Mouse (Mus musculus) limb, embryonic 13.5 days (tissue): ENCODE measurements around the gene Orc5. TPM values are rescaled to one million over a fixed set of nuclear protein-coding genes. Genes with fewer than 3 reads are reported as not detected.
A peak's percentile ranks its signal among the peaks of the same experiment; 100 is the strongest.
"Not testable (repeated sequence)": the region's sequence is repeated elsewhere in the genome, so short reads cannot be mapped to it uniquely, and the experiment has no call there.

Experiments
- ATAC-seq: fragments of 200-750 bp; cut with Nextera tagmentation; 2 replicates; pipeline ENCODE4 v1.8.0; 2017; ENCODE audit warnings: low read depth, moderate number of reproducible peaks, moderate TSS enrichment; ENCODE audit not compliant: low FRiP score
- H3K27ac ChIP-seq: fragments of 300-500 bp; sonication (generic); 2 replicates; pipeline ENCODE4 v1.5.1; 2015; ENCODE audit warnings: inconsistent platforms, mild to moderate bottlenecking, moderate library complexity
- H3K27me3 ChIP-seq: fragments of 300-500 bp; sonication (generic); 2 replicates; pipeline ENCODE4 v1.6.1; 2015; ENCODE audit warnings: mild to moderate bottlenecking, inconsistent platforms
- H3K36me3 ChIP-seq: fragments of 300-500 bp; sonication (generic); 2 replicates; pipeline ENCODE4 v1.6.1; 2015; ENCODE audit warnings: inconsistent platforms, mild to moderate bottlenecking, moderate library complexity
- H3K4me1 ChIP-seq: fragments of 300-500 bp; sonication (generic); 2 replicates; pipeline ENCODE4 v1.6.1; 2015; ENCODE audit warnings: inconsistent platforms
- H3K4me2 ChIP-seq: fragments of 300-500 bp; sonication (generic); replicated peaks from 2 replicates; pipeline ENCODE4 v1.6.1; 2015; ENCODE audit warnings: inconsistent platforms, mild to moderate bottlenecking, moderate library complexity
- H3K4me3 ChIP-seq: fragments of 300-500 bp; sonication (generic); 2 replicates; pipeline ENCODE4 v1.5.1; 2015; ENCODE audit warnings: moderate library complexity, mild to moderate bottlenecking, inconsistent platforms
- H3K9ac ChIP-seq: fragments of 300-500 bp; sonication (generic); 2 replicates; pipeline ENCODE4 v1.6.1; 2015; ENCODE audit warnings: mild to moderate bottlenecking, inconsistent platforms
- H3K9me3 ChIP-seq: fragments of 300-500 bp; sonication (generic); 2 replicates; pipeline ENCODE4 v1.6.1; 2016; ENCODE audit warnings: inconsistent platforms
- WGBS: fragments of 180-500 bp; shearing (Covaris S2); methylation state at CpG from one replicate; pipeline ENCODE4 v1.1.7; 2015; 5-methylcytosine and 5-hydroxymethylcytosine counted together
- polyA plus RNA-seq: library from polyadenylated mRNA; unstranded; fragments of >200 nt; fragmentation: Nextera tagmentation; extraction: Ambion mirVana; gene quantifications from 2 replicates; pipeline ENCODE4 v1.2.1, GENCODE M21; 2015

Gene Orc5
- polyA plus RNA-seq, 1 experiment from 2014 or later, result 39.4 TPM

- Histone ChIP-seq H3K27ac (no peak overlapping the region), H3K4me1 (no peaks in the 10 kb centered on the region), H3K9me3 (no peaks in the 10 kb centered on the region), H3K36me3 (peaks cover 45% of the 10 kb centered on the region), H3K4me3 (no peak overlapping the region), H3K9ac (no peak overlapping the region), H3K27me3 (no peaks in the 10 kb centered on the region), H3K4me2 (no peak overlapping the region)
- ATAC-seq, result no peak
- WGBS, result 92% methylated on average over 2 of the region's 2 CpGs
Measured at GRCm38 (mm10) chr5:22519708-22520107, 30.5 kb downstream of the Orc5 start.

GRCm38 (mm10) chr5:22515745-22516144 is 34.5 kb downstream of the Orc5 start:
- peaks cover 34% of the 10 kb centered on the region for H3K36me3 ChIP-seq
- H3K9ac ChIP-seq, H3K27me3 ChIP-seq, H3K4me2 ChIP-seq, ATAC-seq, H3K4me1 ChIP-seq, H3K9me3 ChIP-seq, H3K27ac ChIP-seq, H3K4me3 ChIP-seq: not testable (repeated sequence)
- 83% methylated on average over 4 of the region's 4 CpGs for WGBS

- WGBS, result no CpG with 5 or more reads among the region's 7 CpGs
- not testable (repeated sequence) for H3K9me3 ChIP-seq, ATAC-seq
Measured at GRCm38 (mm10) chr5:22514231-22514630, 36.0 kb downstream of the Orc5 start.

GRCm38 (mm10) chr5:22512579-22512978 is 37.6 kb downstream of the Orc5 start:
- H3K4me1 ChIP-seq, H3K9ac ChIP-seq, H3K4me2 ChIP-seq, H3K27ac ChIP-seq, ATAC-seq, H3K27me3 ChIP-seq, H3K9me3 ChIP-seq, H3K4me3 ChIP-seq: not testable (repeated sequence)
- no CpG with 5 or more reads among the region's 5 CpGs for whole genome bisulfite sequencing
- H3K36me3 ChIP-seq, result peaks cover 13% of the 10 kb centered on the region

More at GRCm38 (mm10) chr5:22514231-22514630, 36.0 kb downstream of the Orc5 start:
- H3K36me3 ChIP-seq, result peaks cover 19% of the 10 kb centered on the region; the same call in 1 of the 2 replicates
- not testable (repeated sequence) for H3K27ac ChIP-seq, H3K4me3 ChIP-seq, H3K4me2 ChIP-seq, H3K9ac ChIP-seq, H3K27me3 ChIP-seq, H3K4me1 ChIP-seq

GRCm38 (mm10) chr5:22511824-22512223 is 38.4 kb downstream of the Orc5 start:
- no peak overlapping the region for H3K4me2 ChIP-seq
- no peak overlapping the region for H3K4me3 ChIP-seq
- H3K9me3 ChIP-seq, result no peaks in the 10 kb centered on the region
- no peak overlapping the region for H3K9ac ChIP-seq
- WGBS, result 78% methylated on average over 8 of the region's 8 CpGs
- H3K36me3 ChIP-seq, result peaks cover 8% of the 10 kb centered on the region
- no peaks in the 10 kb centered on the region for H3K27me3 ChIP-seq
- no peak for ATAC-seq
- no peaks in the 10 kb centered on the region for H3K4me1 ChIP-seq
- H3K27ac ChIP-seq, result no peak overlapping the region

GRCm38 (mm10) chr5:22508560-22508959 is 41.7 kb downstream of the Orc5 start:
- H3K27ac ChIP-seq, result no peak overlapping the region
- H3K9ac ChIP-seq, result no peak overlapping the region
- no peaks in the 10 kb centered on the region for H3K4me1 ChIP-seq
- no peak overlapping the region for H3K4me3 ChIP-seq
- H3K27me3 ChIP-seq, result no peaks in the 10 kb centered on the region
- peaks cover 5% of the 10 kb centered on the region for H3K36me3 ChIP-seq
- WGBS, result 86% methylated on average over 5 of the region's 5 CpGs
- no peaks in the 10 kb centered on the region for H3K9me3 ChIP-seq
- no peak overlapping the region for H3K4me2 ChIP-seq
- ATAC-seq, result no peak

- peak; percentile 61; the same call in 1 of the 2 replicates for ATAC-seq
- Histone ChIP-seq H3K27ac (no peak overlapping the region), H3K4me2 (no peak overlapping the region), H3K27me3 (no peaks in the 10 kb centered on the region), H3K4me1 (no peaks in the 10 kb centered on the region), H3K4me3 (no peak overlapping the region), H3K9ac (no peak overlapping the region), H3K9me3 (no peaks in the 10 kb centered on the region), H3K36me3 (peaks cover 23% of the 10 kb centered on the region)
- 85% methylated on average over 5 of the region's 5 CpGs for WGBS
Measured at GRCm38 (mm10) chr5:22499437-22499836, 50.8 kb downstream of the Orc5 start.

GRCm38 (mm10) chr5:22491088-22491487 is 59.1 kb downstream of the Orc5 start:
- Histone ChIP-seq H3K4me2 (no peak overlapping the region), H3K9ac (no peak overlapping the region), H3K27ac (no peak overlapping the region), H3K27me3 (no peaks in the 10 kb centered on the region), H3K4me1 (no peaks in the 10 kb centered on the region), H3K4me3 (no peak overlapping the region), H3K9me3 (no peaks in the 10 kb centered on the region), H3K36me3 (peaks cover 18% of the 10 kb centered on the region)
- ATAC-seq, result no peak

- H3K27ac ChIP-seq, result no peak overlapping the region
Measured at GRCm38 (mm10) chr5:22489091-22489490, 61.1 kb downstream of the Orc5 start.

GRCm38 (mm10) chr5:22486601-22487206 is 63.5 kb downstream of the Orc5 start:
- no peaks in the 10 kb centered on the region for H3K27me3 ChIP-seq
- no peak overlapping the region for H3K9ac ChIP-seq
- H3K4me2 ChIP-seq, result no peak overlapping the region
- no peak for ATAC-seq
- H3K36me3 ChIP-seq, result peaks cover 30% of the 10 kb centered on the region
- H3K27ac ChIP-seq, result no peak overlapping the region
- no peaks in the 10 kb centered on the region for H3K4me1 ChIP-seq
- no peaks in the 10 kb centered on the region for H3K9me3 ChIP-seq
- whole genome bisulfite sequencing, result 35% methylated on average over 6 of the region's 6 CpGs
- no peak overlapping the region for H3K4me3 ChIP-seq

More at GRCm38 (mm10) chr5:22489091-22489490, 61.1 kb downstream of the Orc5 start:
- Histone ChIP-seq H3K4me3 (no peak overlapping the region), H3K27me3 (no peaks in the 10 kb centered on the region), H3K36me3 (peaks cover 30% of the 10 kb centered on the region), H3K9ac (no peak overlapping the region), H3K4me1 (no peaks in the 10 kb centered on the region), H3K9me3 (no peaks in the 10 kb centered on the region), H3K4me2 (no peak overlapping the region)
- WGBS, result 69% methylated on average over 4 of the region's 4 CpGs
- no peak for ATAC-seq

- no peaks in the 10 kb centered on the region for H3K9me3 ChIP-seq
- no peak for ATAC-seq
- H3K4me3 ChIP-seq, result no peak overlapping the region
- no peak overlapping the region for H3K27ac ChIP-seq
- H3K9ac ChIP-seq, result no peak overlapping the region
- no peak overlapping the region for H3K4me2 ChIP-seq
- no peaks in the 10 kb centered on the region for H3K27me3 ChIP-seq
- 76% methylated on average over 1 of the region's 1 CpGs for WGBS
- H3K36me3 ChIP-seq, result peaks cover 25% of the 10 kb centered on the region
- no peaks in the 10 kb centered on the region for H3K4me1 ChIP-seq
Measured at GRCm38 (mm10) chr5:22485764-22486163, 64.5 kb downstream of the Orc5 start.

GRCm38 (mm10) chr5:22482567-22482966 is 67.7 kb downstream of the Orc5 start:
- no peak overlapping the region for H3K9ac ChIP-seq
- H3K9me3 ChIP-seq, result no peaks in the 10 kb centered on the region
- H3K4me3 ChIP-seq, result no peak overlapping the region
- H3K36me3 ChIP-seq, result peaks cover 16% of the 10 kb centered on the region
- ATAC-seq, result no peak
- no peaks in the 10 kb centered on the region for H3K27me3 ChIP-seq
- no peaks in the 10 kb centered on the region for H3K4me1 ChIP-seq
- no peak overlapping the region for H3K27ac ChIP-seq
- 92% methylated on average over 5 of the region's 5 CpGs for WGBS
- H3K4me2 ChIP-seq, result no peak overlapping the region

GRCm38 (mm10) chr5:22472445-22472844 is 77.8 kb downstream of the Orc5 start:
- WGBS, result 97% methylated on average over 7 of the region's 11 CpGs
- not testable (repeated sequence) for H3K4me3 ChIP-seq, H3K9me3 ChIP-seq, H3K4me1 ChIP-seq, H3K27ac ChIP-seq, H3K36me3 ChIP-seq, H3K4me2 ChIP-seq, ATAC-seq, H3K27me3 ChIP-seq, H3K9ac ChIP-seq
